ENCODE assay signal across 9 mouse cellular contexts in the genomic region with DNA sequence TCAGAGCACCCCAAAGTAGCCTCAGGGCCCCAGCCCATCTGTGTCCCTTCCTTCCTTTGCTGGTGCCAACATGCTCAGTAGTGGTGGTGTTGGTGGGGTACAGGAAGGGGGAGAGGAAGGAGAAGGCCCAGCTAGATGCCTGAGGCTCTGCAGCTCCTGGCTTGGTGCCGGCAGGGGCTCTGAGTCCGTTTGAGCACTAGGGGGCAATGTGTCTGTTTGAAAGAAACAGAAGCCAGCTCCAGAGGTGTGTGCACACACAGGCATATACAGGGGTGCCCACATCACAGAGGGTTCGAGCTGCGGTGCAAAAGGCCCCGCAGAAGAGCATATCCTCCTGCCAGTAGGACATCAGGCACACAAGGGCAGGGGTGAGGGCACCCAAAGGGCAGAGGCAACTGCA. TPM values are rescaled to one million over a fixed set of nuclear protein-coding genes. Genes with fewer than 3 reads are reported as not detected.
DNase-seq lines count a peak whose midpoint lies in the region; ATAC-seq lines count a peak whose summit lies in the region.
"Had no signal": no experiment of that assay in that cellular context is flagged by ENCODE, and none has a peak within 500 bp of the region (broad histone marks: within the 10 kb centered on the region; RNA-seq: fewer than 3 reads in every experiment).

No protein-coding gene starts in this region.

- 1% methylated on average over 5 of the region's 5 CpGs for WGBS in limb, embryonic 12.5 days
- 0% methylated on average over 5 of the region's 5 CpGs for WGBS in midbrain, embryonic 16.5 days

- peaks cover 45% of the 10 kb centered on the region for H3K4me1 ChIP-seq in limb, embryonic 12.5 days (replicated peaks)
- H3K4me1 ChIP-seq in midbrain, embryonic 16.5 days (ENCODE audit: control insufficient read depth, insufficient read depth, low read length): peaks cover 22% of the 10 kb centered on the region

- H3K9me3 ChIP-seq in limb, embryonic 12.5 days: no peaks in the 10 kb centered on the region
- no peaks in the 10 kb centered on the region for H3K9me3 ChIP-seq in midbrain, embryonic 16.5 days (replicated peaks; ENCODE audit: control insufficient read depth, low read length, poor library complexity, severe bottlenecking)
- H3K9me3 ChIP-seq: liver, embryonic 15.5 days had no signal

- H3K36me3 ChIP-seq in limb, embryonic 12.5 days: no peaks in the 10 kb centered on the region
- H3K36me3 ChIP-seq in midbrain, embryonic 16.5 days (ENCODE audit: control insufficient read depth, insufficient read depth, low read length): no peaks in the 10 kb centered on the region
- H3K36me3 ChIP-seq: liver, embryonic 15.5 days had no signal

- intact Hi-C loops in gastrocnemius, postnatal 36 days (cut with DNase I): loop anchor here (2.0 to 5.0 kb wide), 3 partner anchors 158 to 741 kb away; no protein-coding TSS in a partner anchor

- H3K27ac ChIP-seq in limb, embryonic 12.5 days: 0 out of 2 replicates have a peak overlapping the region, but pooled peaks have one; percentile 17
- peak overlapping the region; percentile 78 for H3K27ac ChIP-seq in midbrain, embryonic 16.5 days (ENCODE audit: low read length)
- H3K27ac ChIP-seq: liver, embryonic 15.5 days had no signal

- no peak overlapping the region for H3K4me3 ChIP-seq in limb, embryonic 12.5 days (replicated peaks)
- H3K4me3 ChIP-seq in midbrain, embryonic 16.5 days (ENCODE audit: low read depth, low read length): no peak overlapping the region
- H3K4me3 ChIP-seq: liver, embryonic 15.5 days had no signal

- peak overlapping the region; percentile 90 for H3K4me2 ChIP-seq in limb, embryonic 12.5 days
- H3K4me2 ChIP-seq in midbrain, embryonic 16.5 days (ENCODE audit: low read length): peak overlapping the region; percentile 98
- H3K4me2 ChIP-seq: liver, embryonic 15.5 days had no signal

- peaks cover 74% of the 10 kb centered on the region for H3K27me3 ChIP-seq in limb, embryonic 12.5 days
- no peaks in the 10 kb centered on the region for H3K27me3 ChIP-seq in midbrain, embryonic 16.5 days (ENCODE audit: control insufficient read depth, insufficient read depth, low read depth, low read length)

- ATAC-seq in CD4-positive, CD25-positive, alpha-beta regulatory T cell, adult 4 months: no peak
- peak; percentile 78 for ATAC-seq in common myeloid progenitor, adult 5-6 weeks (replicated peaks; ENCODE audit: low read depth, poor library complexity, severe bottlenecking)
- ATAC-seq in limb, embryonic 12.5 days (ENCODE audit: insufficient number of reproducible peaks, insufficient read depth, low FRiP score, low TSS enrichment, low read depth): peak; percentile 18; the same call in 1 of the 2 replicates
- ATAC-seq in midbrain, embryonic 16.5 days: peak; percentile 36; the same call in 1 of the 2 replicates

- H3K9ac ChIP-seq in limb, embryonic 12.5 days (replicated peaks): 0 out of 2 replicates have a peak overlapping the region, but pooled peaks have one; percentile 23
- H3K9ac ChIP-seq in midbrain, embryonic 16.5 days (ENCODE audit: low read depth, low read length): 0 out of 2 replicates have a peak overlapping the region, but pooled peaks have one; percentile 31
- H3K9ac ChIP-seq: liver, embryonic 15.5 days had no signal

- peak; percentile 74 for DNase-seq in CD4-positive, CD25-positive, alpha-beta regulatory T cell, adult 2 months (ENCODE audit: low read depth, low spot score)
- DNase-seq in gastrocnemius, postnatal 36 days: peak; percentile 77 to 84
- peak; percentile 72 for DNase-seq in kidney, adult 18-20 months
- peak; percentile 61 to 74 for DNase-seq in spleen, postnatal 4 days (ENCODE audit: low spot score in 2 of 2)

RNA-seq across cellular contexts. Expression of gene Mn1, which starts 3.0 kb away (rescaled TPM):
- polyA plus RNA-seq in CD4-positive, CD25-positive, alpha-beta regulatory T cell, adult 4 months (2017; shearing (Covaris generic)): not detected
- 0.87 and 1.2 TPM in 2 replicates for total RNA-seq in common myeloid progenitor, adult 5-6 weeks (2017)
- total RNA-seq in gastrocnemius, postnatal 36 days (2021): 10 to 100 TPM; 54.9 to 67.2 TPM
- polyA plus RNA-seq in limb, embryonic 12.5 days (2016; fragmentation: Nextera tagmentation; extraction: Ambion mirVana): 14.9 and 15.0 TPM in 2 replicates
- polyA plus RNA-seq in midbrain, embryonic 16.5 days (2015; fragmentation: Nextera tagmentation; extraction: Ambion mirVana): 41.6 and 50.3 TPM in 2 replicates

Comparison
In these comparisons a context has a peak if more than half of its experiments do, and no peak if none do; other contexts are left out.
1. RNA of gene Mn1, which starts 3.0 kb away (polyA plus RNA-seq): 41.6 to 50.3 TPM in midbrain, embryonic 16.5 days and 14.9 to 15.0 TPM in limb, embryonic 12.5 days; not detected in CD4-positive, CD25-positive, alpha-beta regulatory T cell, adult 4 months; every median in the first group is over 10 times any median in the second.
2. Peak in every context shown above with its lines, with median percentiles within 50 percentile points of each other: DNase-seq.